Mouse (Mus musculus) gastrocnemius, postnatal 14 days (tissue): ENCODE results near the gene Vsig10. TPM values are rescaled to one million over a fixed set of nuclear protein-coding genes. Genes with fewer than 3 reads are reported as not detected.

Source experiments
- total RNA-seq, 2 experiments: library from RNA; stranded (reverse); gene quantifications; 2 replicates each; pipeline ENCODE4 v1.2.3; 2021

Gene Vsig10
- total RNA-seq, 2 experiments from 2014 or later = 6.0 to 8.8 TPM

Other genes starting within 250 kb of the Vsig10 start
- gene Suds3, start 203.0 kb upstream of the Vsig10 start, total RNA-seq = 10 to 100 TPM; 40.5 to 44.4 TPM
- 1 to 10 TPM; 5.6 to 6.4 TPM for gene Taok3, start 199.0 kb upstream of the Vsig10 start, total RNA-seq
- gene Pebp1, start 31.5 kb upstream of the Vsig10 start, total RNA-seq = 100 to 1,000 TPM; 293 to 295 TPM
- gene Wsb2, start 38.2 kb downstream of the Vsig10 start, total RNA-seq = 10 to 100 TPM; 70.6 to 76.4 TPM
- gene Rfc5, start 70.0 kb downstream of the Vsig10 start, total RNA-seq = 1 to 10 TPM; 2.8 to 4.3 TPM
- gene Ksr2, start 94.9 kb downstream of the Vsig10 start, total RNA-seq = under 1 TPM; 0.04 to 0.08 TPM